Mouse (Mus musculus) right cerebral cortex, postnatal 36 days (tissue): ENCODE data around the gene Tusc2.
"Not testable (repeated sequence)": the region's sequence is repeated elsewhere in the genome, so short reads cannot be mapped to it uniquely, and the experiment has no call there.

Experiments used
- DNase-seq, 2 experiments: peaks; one replicate each; pipeline ENCODE4 v3.0.0; 2022; ENCODE audit warnings: low spot score in 2 of 2, mixed read lengths in 1 of 2

Gene Tusc2

DNA sequence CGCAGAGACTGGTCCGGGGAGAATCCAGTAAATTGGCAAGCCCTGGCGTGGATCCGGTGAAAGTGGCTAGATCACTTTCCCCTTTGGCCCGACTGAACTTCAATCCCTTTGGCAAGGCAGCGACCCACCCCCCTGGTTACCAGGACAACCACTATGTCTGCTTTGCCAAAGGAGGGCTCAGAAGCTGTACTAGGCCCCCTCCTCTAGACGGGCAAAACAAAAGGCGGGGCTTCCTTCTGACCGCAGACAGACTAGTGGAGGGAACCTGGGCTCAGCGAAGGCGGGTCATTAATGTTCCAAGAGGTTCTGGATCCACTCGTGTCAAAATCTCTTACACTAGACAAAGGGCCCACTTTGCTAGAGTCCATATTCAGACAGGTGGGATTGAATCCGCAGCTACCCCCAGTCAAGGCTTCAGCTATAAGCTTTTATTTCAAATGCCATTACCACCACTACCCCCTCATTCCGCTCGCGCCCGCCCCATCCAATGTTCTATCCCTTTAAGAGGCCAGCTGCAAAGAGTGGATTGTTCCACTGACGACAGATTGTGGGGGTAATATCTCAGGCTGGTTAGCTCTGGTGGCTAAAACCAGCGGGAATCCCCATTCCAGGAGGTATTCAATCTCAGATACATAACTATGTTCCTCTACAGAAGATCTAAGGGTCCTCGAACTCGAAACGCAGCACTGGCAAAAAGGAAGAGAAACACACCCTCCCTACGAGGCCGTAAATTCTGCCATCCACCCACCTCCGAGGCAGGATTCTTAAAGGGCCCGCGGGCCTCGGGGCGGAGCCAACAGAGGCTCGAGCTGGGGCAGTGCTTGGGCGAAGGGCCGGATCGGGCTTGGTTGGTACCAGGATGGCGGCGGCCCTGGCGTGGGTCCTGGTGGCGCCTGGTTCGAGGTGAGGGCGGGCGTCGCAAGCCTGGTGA lies 5.5 kb downstream of the Tusc2 start:
- peak; percentile 61 to 66 for DNase-seq

DNA sequence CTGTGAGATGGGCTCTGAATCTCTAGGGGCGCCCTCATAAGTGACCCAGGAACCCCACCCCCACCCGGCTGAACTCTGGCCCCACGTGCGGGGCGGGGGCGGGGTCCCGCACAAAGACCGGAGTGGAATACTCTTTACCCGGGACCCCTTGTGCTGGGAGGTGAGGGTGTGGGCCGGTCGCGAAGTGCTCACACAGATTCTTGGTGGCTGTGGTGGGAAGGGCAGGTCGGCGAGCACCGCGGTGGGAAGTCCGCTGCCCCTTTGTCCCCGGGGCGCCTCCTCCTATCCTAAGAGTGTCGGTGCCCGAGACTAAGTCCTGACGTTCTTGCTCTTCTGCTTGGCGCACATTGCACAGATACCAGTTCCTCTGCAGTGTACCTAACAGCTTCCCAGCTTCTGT lies 6.2 kb downstream of the Tusc2 start:
- DNase-seq: no peak

DNA sequence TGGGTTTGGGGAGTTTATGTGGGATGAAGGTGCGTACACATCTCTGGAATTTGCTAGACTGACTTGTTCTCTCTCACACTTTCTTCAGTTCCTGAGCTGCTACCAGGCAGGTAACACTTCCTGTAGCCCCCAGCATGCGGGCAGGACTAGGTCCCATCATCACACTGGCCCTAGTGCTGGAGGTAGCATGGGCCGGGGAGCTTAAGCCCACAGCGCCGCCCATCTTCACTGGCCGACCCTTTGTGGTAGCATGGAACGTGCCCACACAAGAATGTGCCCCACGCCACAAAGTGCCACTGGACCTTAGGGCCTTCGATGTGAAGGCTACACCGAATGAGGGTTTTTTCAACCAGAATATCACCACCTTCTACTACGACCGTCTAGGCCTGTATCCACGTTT lies 7.0 kb downstream of the Tusc2 start:
- no peak for DNase-seq

- DNase-seq: no peak
Measured at GRCm38 (mm10) chr9:107570845-107571244, 7.8 kb downstream of the Tusc2 start.

GRCm38 (mm10) chr9:107571534-107572326 lies 8.7 kb downstream of the Tusc2 start:
- DNase-seq: no peak

- no peak for DNase-seq
Measured at GRCm38 (mm10) chr9:107572327-107572662, 9.2 kb downstream of the Tusc2 start.

- DNase-seq: not testable (repeated sequence)
Measured at GRCm38 (mm10) chr9:107573774-107574173, 10.7 kb downstream of the Tusc2 start.

- no peak for DNase-seq
Measured at GRCm38 (mm10) chr9:107575579-107576356, 12.7 kb downstream of the Tusc2 start.

- DNase-seq: no peak
Measured at GRCm38 (mm10) chr9:107576357-107577107, 13.5 kb downstream of the Tusc2 start, which contains the start of gene Hyal1. Gene Hyal1 (plus strand): TSS chr9:107576927.

GRCm38 (mm10) chr9:107577871-107578270 lies 14.8 kb downstream of the Tusc2 start:
- DNase-seq: no peak

GRCm38 (mm10) chr9:107578587-107578986 lies 15.5 kb downstream of the Tusc2 start, which contains the start of gene Naa80:
Gene Naa80 (plus strand): TSS chr9:107578887.
- DNase-seq: no peak

DNA sequence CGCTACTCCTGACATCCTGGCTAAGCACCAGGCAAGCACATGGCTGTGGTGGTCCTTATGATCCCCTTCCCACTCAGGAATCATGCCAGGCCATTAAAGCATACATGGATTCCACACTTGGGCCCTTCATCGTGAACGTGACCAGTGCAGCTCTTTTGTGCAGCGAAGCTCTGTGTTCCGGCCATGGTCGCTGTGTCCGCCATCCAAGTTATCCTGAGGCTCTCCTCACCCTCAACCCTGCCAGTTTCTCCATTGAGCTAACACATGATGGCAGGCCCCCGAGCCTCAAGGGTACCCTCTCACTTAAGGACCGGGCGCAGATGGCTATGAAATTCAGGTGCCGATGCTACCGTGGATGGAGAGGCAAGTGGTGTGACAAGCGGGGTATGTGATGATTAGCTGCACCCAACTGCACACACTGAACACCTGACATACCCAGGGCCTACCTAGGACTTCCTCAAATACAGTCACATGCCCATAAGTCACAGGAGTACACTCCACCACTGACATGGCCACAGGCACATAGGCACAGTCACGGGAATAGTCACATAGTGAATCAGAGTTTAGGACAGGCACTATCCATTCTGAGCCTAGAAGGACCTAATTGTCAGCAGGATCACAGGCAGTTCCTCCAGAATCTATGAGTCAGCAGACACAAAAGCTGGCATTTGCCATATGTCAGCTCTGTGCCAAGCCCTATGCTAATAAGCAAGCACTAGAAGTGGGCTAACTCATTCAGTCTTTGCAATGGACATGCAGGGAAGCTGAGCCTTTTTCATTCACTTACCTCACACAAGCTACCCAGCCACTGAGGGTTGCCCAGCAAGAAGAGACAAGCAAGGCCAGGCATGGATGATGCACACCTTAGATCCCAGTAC lies 16.2 kb downstream of the Tusc2 start:
- no peak for DNase-seq

DNA sequence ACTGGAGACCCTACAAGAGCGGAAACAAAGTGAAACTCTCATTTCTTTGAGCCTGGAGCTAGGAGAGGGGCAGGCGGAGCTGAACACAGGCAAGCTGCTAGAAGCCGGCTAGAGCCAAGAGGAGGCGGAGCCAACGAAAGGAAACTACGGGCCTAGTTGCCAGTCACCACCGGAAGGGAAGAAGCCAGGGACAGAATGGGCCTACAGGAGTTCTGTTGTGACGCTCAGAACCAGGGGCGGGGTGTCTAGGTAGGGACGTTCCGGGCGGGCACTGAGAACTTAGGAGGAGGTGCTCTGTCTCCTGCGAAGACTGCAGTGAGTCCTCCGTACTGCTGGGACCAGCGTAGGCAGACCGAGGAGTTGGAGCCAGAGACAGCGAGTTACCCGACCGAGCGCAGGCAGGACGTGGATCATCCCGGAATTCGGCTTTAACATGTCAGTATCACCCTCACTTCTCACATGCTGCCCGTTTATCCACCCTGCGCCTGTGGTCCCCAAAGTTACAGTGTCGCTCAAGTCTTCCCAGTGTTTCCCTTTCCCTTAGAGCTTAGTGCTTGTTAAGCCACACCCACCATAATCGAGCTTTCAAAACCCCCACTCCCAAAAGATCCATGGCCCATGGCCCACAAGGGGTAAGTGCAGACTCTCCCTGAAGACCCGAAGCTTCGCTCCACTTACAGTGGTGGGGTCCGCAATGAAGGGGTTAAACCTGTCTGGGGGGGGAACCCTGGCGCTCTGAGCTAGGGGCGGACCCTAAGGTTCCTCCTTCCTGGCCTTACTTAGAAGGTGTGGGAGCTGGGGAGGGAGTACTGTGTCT lies 17.7 kb downstream of the Tusc2 start, which contains the start of gene Hyal3:
Gene Hyal3, plus strand, starts transcription at position 318 of the 817 bp plus-strand sequence.
- DNase-seq: peak; percentile 86 to 91

DNA sequence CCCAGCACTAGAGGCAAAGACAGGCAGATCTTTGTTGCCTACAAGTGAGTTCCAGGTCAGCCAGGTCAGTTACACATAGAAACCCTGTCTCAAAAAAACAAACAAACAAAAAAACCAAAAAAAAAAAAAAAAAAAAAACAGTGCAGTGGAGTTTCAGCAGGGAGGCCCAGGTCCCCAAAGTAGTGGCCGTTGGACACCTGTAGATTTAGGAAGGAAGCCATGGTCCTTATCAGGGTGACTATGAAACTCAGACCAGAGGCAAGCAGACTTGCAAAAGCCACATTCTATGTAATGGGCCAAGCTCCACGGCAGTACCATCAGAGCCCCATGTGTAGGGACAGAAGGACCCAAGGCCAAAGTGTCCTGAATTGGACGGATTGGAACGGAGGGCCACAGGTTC lies 18.5 kb downstream of the Tusc2 start:
- DNase-seq: no peak

GRCm38 (mm10) chr9:107582509-107583062 lies 19.5 kb downstream of the Tusc2 start:
- no peak for DNase-seq

GRCm38 (mm10) chr9:107583174-107583573 lies 20.1 kb downstream of the Tusc2 start:
- no peak for DNase-seq

DNA sequence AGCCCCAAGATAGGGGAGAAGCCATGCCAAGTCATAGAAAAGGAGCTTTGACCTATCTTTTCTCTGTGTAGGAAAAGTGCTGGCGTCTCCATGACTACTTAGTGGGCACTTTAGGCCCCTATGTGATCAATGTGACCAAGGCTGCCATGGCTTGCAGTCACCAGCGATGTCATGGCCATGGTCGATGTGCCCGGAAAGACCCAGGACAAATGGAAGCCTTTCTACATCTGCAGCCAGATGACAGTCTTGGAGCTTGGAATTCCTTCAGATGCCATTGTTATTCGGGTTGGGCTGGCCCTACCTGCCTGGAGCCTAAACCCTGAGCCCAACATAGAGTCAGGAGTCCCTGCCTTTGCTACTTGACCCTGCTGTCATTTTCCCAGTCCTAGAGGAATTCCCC lies 23.4 kb downstream of the Tusc2 start:
- no peak for DNase-seq

- DNase-seq: peak; percentile 99
Measured at GRCm38 (mm10) chr9:107586974-107587832, 24.1 kb downstream of the Tusc2 start, which contains the start of gene Ifrd2. Gene Ifrd2 (plus strand): TSS chr9:107587642.
